Mouse (Mus musculus) limb, embryonic 15.5 days (tissue): ENCODE measurements around the gene Scnm1. TPM values are rescaled to one million over a fixed set of nuclear protein-coding genes. Genes with fewer than 3 reads are reported as not detected.
A peak's percentile ranks its signal among the peaks of the same experiment; 100 is the strongest.
"Not testable (repeated sequence)": the region's sequence is repeated elsewhere in the genome, so short reads cannot be mapped to it uniquely, and the experiment has no call there.

Experiments used
- ATAC-seq: fragments of 200-750 bp; cut with Nextera tagmentation; 2 replicates; pipeline ENCODE4 v1.8.0; 2017; ENCODE audit warnings: low read depth, moderate TSS enrichment; ENCODE audit not compliant: insufficient number of reproducible peaks, low FRiP score, low TSS enrichment
- H3K27ac ChIP-seq: fragments of 300-500 bp; sonication (generic); 2 replicates; pipeline ENCODE4 v1.5.1; 2015; ENCODE audit warnings: moderate library complexity, mild to moderate bottlenecking, inconsistent platforms
- H3K27me3 ChIP-seq: fragments of 300-500 bp; sonication (generic); 2 replicates; pipeline ENCODE4 v1.6.1; 2015; ENCODE audit warnings: inconsistent platforms
- H3K36me3 ChIP-seq: fragments of 300-500 bp; sonication (generic); 2 replicates; pipeline ENCODE4 v1.6.1; 2015; ENCODE audit warnings: inconsistent platforms
- H3K4me1 ChIP-seq: fragments of 300-500 bp; sonication (generic); 2 replicates; pipeline ENCODE4 v1.6.1; 2015; ENCODE audit warnings: inconsistent platforms
- H3K4me2 ChIP-seq: fragments of 300-500 bp; sonication (generic); 2 replicates; pipeline ENCODE4 v1.6.1; 2015; ENCODE audit warnings: mild to moderate bottlenecking, inconsistent platforms
- H3K4me3 ChIP-seq: fragments of 300-500 bp; sonication (generic); 2 replicates; pipeline ENCODE4 v1.5.1; 2015; ENCODE audit warnings: mild to moderate bottlenecking, inconsistent platforms
- H3K9ac ChIP-seq: fragments of 300-500 bp; sonication (generic); 2 replicates; pipeline ENCODE4 v1.6.1; 2015; ENCODE audit warnings: inconsistent platforms
- H3K9me3 ChIP-seq: fragments of 300-500 bp; sonication (generic); 2 replicates; pipeline ENCODE4 v1.6.1; 2016; ENCODE audit warnings: inconsistent platforms
- WGBS: fragments of 180-500 bp; shearing (Covaris S2); methylation state at CpG from one replicate; pipeline ENCODE4 v1.1.7; 2015; 5-methylcytosine and 5-hydroxymethylcytosine counted together
- polyA plus RNA-seq: library from polyadenylated mRNA; unstranded; fragments of >200 nt; fragmentation: Nextera tagmentation; extraction: Ambion mirVana; gene quantifications from 2 replicates; pipeline ENCODE4 v1.2.1, GENCODE M21; 2015

Gene Scnm1
- polyA plus RNA-seq, 1 experiment from 2014 or later, result 61.2 TPM

- Histone ChIP-seq H3K27me3 (no peaks in the 10 kb centered on the region), H3K4me3 (no peak overlapping the region), H3K9ac (no peak overlapping the region), H3K4me2 (no peak overlapping the region), H3K27ac (no peak overlapping the region), H3K4me1 (no peaks in the 10 kb centered on the region), H3K36me3 (peaks cover 30% of the 10 kb centered on the region), H3K9me3 (no peaks in the 10 kb centered on the region)
- WGBS, result 91% methylated on average over 9 of the region's 9 CpGs
- no peak for ATAC-seq
These were observed 7.7 kb upstream of the Scnm1 start for GRCm38 (mm10) chr3:95141474-95141873.

- Histone ChIP-seq H3K4me3 (no peak overlapping the region), H3K36me3 (peaks cover 30% of the 10 kb centered on the region), H3K9ac (no peak overlapping the region), H3K27me3 (no peaks in the 10 kb centered on the region), H3K9me3 (no peaks in the 10 kb centered on the region), H3K4me2 (no peak overlapping the region), H3K27ac (no peak overlapping the region), H3K4me1 (peaks cover 5% of the 10 kb centered on the region; the same call in 1 of the 2 replicates)
- ATAC-seq, result no peak
- WGBS, result 94% methylated on average over 6 of the region's 6 CpGs
These were observed 7.0 kb upstream of the Scnm1 start for GRCm38 (mm10) chr3:95140795-95141194.

GRCm38 (mm10) chr3:95140289-95140595 is 6.4 kb upstream of the Scnm1 start:
- no peaks in the 10 kb centered on the region for H3K9me3 ChIP-seq
- ATAC-seq, result no peak
- no peak overlapping the region for H3K4me2 ChIP-seq
- WGBS, result 68% methylated on average over 18 of the region's 18 CpGs
- H3K4me3 ChIP-seq, result no peak overlapping the region
- H3K27ac ChIP-seq, result no peak overlapping the region
- H3K4me1 ChIP-seq, result peaks cover 10% of the 10 kb centered on the region; the same call in 1 of the 2 replicates
- peaks cover 30% of the 10 kb centered on the region for H3K36me3 ChIP-seq
- no peaks in the 10 kb centered on the region for H3K27me3 ChIP-seq
- H3K9ac ChIP-seq, result no peak overlapping the region

GRCm38 (mm10) chr3:95139586-95140288 is 5.9 kb upstream of the Scnm1 start:
- Histone ChIP-seq H3K36me3 (peaks cover 30% of the 10 kb centered on the region), H3K27me3 (no peaks in the 10 kb centered on the region), H3K4me3 (no peak overlapping the region), H3K4me1 (peaks cover 15% of the 10 kb centered on the region; the same call in 1 of the 2 replicates), H3K9ac (no peak overlapping the region), H3K9me3 (no peaks in the 10 kb centered on the region), H3K27ac (no peak overlapping the region), H3K4me2 (no peak overlapping the region)
- ATAC-seq, result no peak
- WGBS, result 71% methylated on average over 25 of the region's 25 CpGs

GRCm38 (mm10) chr3:95136336-95136735 is 2.5 kb upstream of the Scnm1 start:
- 94% methylated on average over 3 of the region's 3 CpGs for WGBS
- Histone ChIP-seq H3K4me2 (no peak overlapping the region), H3K27ac (no peak overlapping the region), H3K4me1 (peaks cover 23% of the 10 kb centered on the region), H3K9me3 (no peaks in the 10 kb centered on the region), H3K36me3 (peaks cover 24% of the 10 kb centered on the region), H3K27me3 (no peaks in the 10 kb centered on the region), H3K9ac (no peak overlapping the region), H3K4me3 (no peak overlapping the region)
- no peak for ATAC-seq

- peak overlapping the region; percentile 35 for H3K4me3 ChIP-seq
- WGBS, result 82% methylated on average over 7 of the region's 7 CpGs
- no peak overlapping the region for H3K9ac ChIP-seq
- no peaks in the 10 kb centered on the region for H3K27me3 ChIP-seq
- H3K4me1 ChIP-seq, result peaks cover 23% of the 10 kb centered on the region
- H3K4me2 ChIP-seq, result peak overlapping the region; percentile 55
- no peak for ATAC-seq
- peaks cover 17% of the 10 kb centered on the region for H3K36me3 ChIP-seq
- no peaks in the 10 kb centered on the region for H3K9me3 ChIP-seq
- H3K27ac ChIP-seq, result no peak overlapping the region
These were observed 1.7 kb upstream of the Scnm1 start for GRCm38 (mm10) chr3:95135433-95136052.

GRCm38 (mm10) chr3:95135023-95135422 is 1.2 kb upstream of the Scnm1 start:
- peaks cover 16% of the 10 kb centered on the region for H3K36me3 ChIP-seq
- peak overlapping the region; percentile 55 for H3K4me2 ChIP-seq
- no peak for ATAC-seq
- peaks cover 23% of the 10 kb centered on the region for H3K4me1 ChIP-seq
- H3K9ac ChIP-seq, result no peak overlapping the region
- no peaks in the 10 kb centered on the region for H3K27me3 ChIP-seq
- 18% methylated on average over 6 of the region's 6 CpGs for WGBS
- H3K4me3 ChIP-seq, result peak overlapping the region; percentile 35
- H3K9me3 ChIP-seq, result no peaks in the 10 kb centered on the region
- H3K27ac ChIP-seq, result 0 out of 2 replicates have a peak overlapping the region, but pooled peaks have one; percentile 11

GRCm38 (mm10) chr3:95134133-95134532 is 322 bp upstream of the Scnm1 start:
- H3K9ac ChIP-seq, H3K9me3 ChIP-seq, H3K27ac ChIP-seq, H3K27me3 ChIP-seq, H3K4me2 ChIP-seq: not testable (repeated sequence)
- Histone ChIP-seq H3K4me3 (peak overlapping the region; percentile 68; the same call in 1 of the 2 replicates), H3K36me3 (peaks cover 16% of the 10 kb centered on the region), H3K4me1 (peaks cover 26% of the 10 kb centered on the region)
- WGBS, result no CpG with 5 or more reads among the region's 12 CpGs
- peak; percentile 35; the same call in 1 of the 2 replicates for ATAC-seq

- Histone ChIP-seq H3K9ac (peak overlapping the region; percentile 72), H3K4me3 (peak overlapping the region; percentile 68), H3K27ac (peak overlapping the region; percentile 83), H3K9me3 (no peaks in the 10 kb centered on the region), H3K4me1 (peaks cover 27% of the 10 kb centered on the region), H3K27me3 (no peaks in the 10 kb centered on the region), H3K36me3 (peaks cover 22% of the 10 kb centered on the region), H3K4me2 (peak overlapping the region; percentile 76)
- ATAC-seq, result no peak
- 57% methylated on average over 11 of the region's 11 CpGs for WGBS
These were observed 635 bp downstream of the Scnm1 start for GRCm38 (mm10) chr3:95133176-95133575.

GRCm38 (mm10) chr3:95132389-95132788 is 1.4 kb downstream of the Scnm1 start:
- H3K4me2 ChIP-seq, H3K27ac ChIP-seq, H3K9ac ChIP-seq, H3K9me3 ChIP-seq, H3K27me3 ChIP-seq, ATAC-seq, H3K4me3 ChIP-seq: not testable (repeated sequence)
- peaks cover 18% of the 10 kb centered on the region for H3K36me3 ChIP-seq
- H3K4me1 ChIP-seq, result peaks cover 27% of the 10 kb centered on the region
- 79% methylated on average over 2 of the region's 2 CpGs for WGBS

GRCm38 (mm10) chr3:95130081-95130480 is 3.7 kb downstream of the Scnm1 start:
- Histone ChIP-seq H3K4me3 (no peak overlapping the region), H3K27me3 (no peaks in the 10 kb centered on the region), H3K36me3 (peaks cover 18% of the 10 kb centered on the region), H3K9ac (no peak overlapping the region), H3K4me2 (no peak overlapping the region), H3K9me3 (no peaks in the 10 kb centered on the region), H3K27ac (no peak overlapping the region), H3K4me1 (peaks cover 21% of the 10 kb centered on the region)
- WGBS, result 79% methylated on average over 5 of the region's 5 CpGs
- ATAC-seq, result no peak

GRCm38 (mm10) chr3:95129226-95129651 is 4.6 kb downstream of the Scnm1 start:
- ATAC-seq, result no peak
- Histone ChIP-seq H3K9ac (no peak overlapping the region), H3K36me3 (peaks cover 18% of the 10 kb centered on the region), H3K4me1 (peaks cover 27% of the 10 kb centered on the region), H3K27ac (no peak overlapping the region), H3K4me3 (no peak overlapping the region), H3K4me2 (no peak overlapping the region), H3K27me3 (no peaks in the 10 kb centered on the region), H3K9me3 (no peaks in the 10 kb centered on the region)
- 36% methylated on average over 6 of the region's 6 CpGs for WGBS
